Mouse (Mus musculus) heart, embryonic 14.5 days (tissue): ENCODE data around the gene Htr1a. TPM values are rescaled to one million over a fixed set of nuclear protein-coding genes. Genes with fewer than 3 reads are reported as not detected.
A peak's percentile ranks its signal among the peaks of the same experiment; 100 is the strongest.

Source experiments
- ATAC-seq: fragments of 200-750 bp; cut with Nextera tagmentation; 2 replicates; pipeline ENCODE4 v1.8.0; 2017; ENCODE audit warnings: low read depth, moderate TSS enrichment; ENCODE audit not compliant: insufficient number of reproducible peaks, insufficient read depth, low FRiP score
- H3K27ac ChIP-seq, 2 experiments: fragments of 200-500 bp in 1 of 2; fragments of 300-500 bp in 1 of 2; sonication (generic) in 1 of 2; replicated peaks in 1 of 2; 2 replicates each; pipeline ENCODE4 v1.5.1; 2012 to 2014; ENCODE audit warnings: low read depth in 2 of 2, low read length in 2 of 2, control low read depth in 1 of 2, mild to moderate bottlenecking in 1 of 2, mixed read lengths in 1 of 2; ENCODE audit not compliant: control insufficient read depth in 1 of 2, insufficient read depth in 1 of 2
- H3K27me3 ChIP-seq: fragments of 300-500 bp; sonication (generic); 2 replicates; pipeline ENCODE4 v1.6.1; 2014; ENCODE audit warnings: mild to moderate bottlenecking, low read length, control low read depth; ENCODE audit not compliant: control insufficient read depth, insufficient read depth
- H3K36me3 ChIP-seq: fragments of 300-500 bp; sonication (generic); 2 replicates; pipeline ENCODE4 v1.6.1; 2014; ENCODE audit warnings: mild to moderate bottlenecking, control low read depth, low read length, mixed read lengths; ENCODE audit not compliant: control insufficient read depth, insufficient read depth
- H3K4me1 ChIP-seq, 2 experiments: fragments of 200-500 bp in 1 of 2; fragments of 300-500 bp in 1 of 2; sonication (generic) in 1 of 2; 2 replicates each; pipeline ENCODE4 v1.6.1; 2012 to 2014; ENCODE audit warnings: low read length in 2 of 2, control low read depth in 1 of 2, mixed read lengths in 1 of 2; ENCODE audit not compliant: control insufficient read depth in 2 of 2, insufficient read depth in 2 of 2
- H3K4me2 ChIP-seq: fragments of 300-500 bp; sonication (generic); 2 replicates; pipeline ENCODE4 v1.6.1; 2014; ENCODE audit warnings: mild to moderate bottlenecking, low read length
- H3K4me3 ChIP-seq, 2 experiments: fragments of 200-500 bp in 1 of 2; fragments of 300-500 bp in 1 of 2; sonication (generic) in 1 of 2; 2 replicates each; pipeline ENCODE4 v1.5.1; 2012 to 2014; ENCODE audit warnings: low read length in 2 of 2, mild to moderate bottlenecking in 2 of 2, control low read depth in 1 of 2, low read depth in 1 of 2, moderate library complexity in 1 of 2; ENCODE audit not compliant: control insufficient read depth in 1 of 2, insufficient read depth in 1 of 2
- H3K9ac ChIP-seq: fragments of 300-500 bp; sonication (generic); 2 replicates; pipeline ENCODE4 v1.6.1; 2014; ENCODE audit warnings: mild to moderate bottlenecking, low read length
- H3K9me3 ChIP-seq: fragments of 300-500 bp; sonication (generic); 2 replicates; pipeline ENCODE4 v1.6.1; 2016; ENCODE audit warnings: low read length, control low read depth; ENCODE audit not compliant: control insufficient read depth
- WGBS: fragments of 180-500 bp; shearing (Covaris S2); extraction: QIAGEN DNeasy Blood & Tissue Kit; methylation state at CpG from one replicate; pipeline ENCODE4 v1.1.7; 2014; 5-methylcytosine and 5-hydroxymethylcytosine counted together
- polyA plus RNA-seq: library from polyadenylated mRNA; unstranded; fragments of >200 nt; fragmentation: Nextera tagmentation; extraction: Ambion mirVana; gene quantifications from 2 replicates; pipeline ENCODE4 v1.2.1, GENCODE M21; 2014

Gene Htr1a
- polyA plus RNA-seq, 1 experiment from 2014 or later: not detected

DNA sequence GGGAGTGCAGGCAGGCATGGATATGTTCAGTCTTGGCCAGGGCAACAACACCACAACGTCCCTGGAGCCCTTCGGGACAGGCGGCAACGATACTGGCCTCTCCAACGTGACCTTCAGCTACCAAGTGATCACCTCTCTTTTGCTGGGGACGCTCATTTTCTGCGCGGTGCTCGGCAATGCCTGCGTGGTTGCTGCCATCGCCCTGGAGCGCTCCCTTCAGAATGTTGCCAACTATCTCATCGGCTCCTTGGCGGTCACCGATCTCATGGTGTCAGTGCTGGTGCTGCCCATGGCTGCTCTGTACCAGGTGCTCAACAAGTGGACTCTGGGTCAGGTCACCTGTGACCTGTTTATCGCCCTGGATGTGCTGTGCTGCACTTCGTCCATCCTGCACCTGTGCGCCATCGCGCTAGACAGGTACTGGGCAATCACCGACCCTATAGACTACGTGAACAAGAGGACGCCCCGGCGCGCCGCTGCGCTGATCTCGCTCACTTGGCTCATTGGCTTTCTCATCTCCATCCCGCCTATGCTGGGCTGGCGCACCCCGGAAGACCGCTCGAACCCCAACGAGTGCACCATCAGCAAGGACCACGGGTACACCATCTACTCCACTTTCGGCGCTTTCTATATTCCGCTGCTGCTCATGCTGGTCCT is 927 bp downstream of the Htr1a start:
- 2% methylated on average over 39 of the region's 39 CpGs for whole genome bisulfite sequencing
- no peaks in the 10 kb centered on the region for H3K9me3 ChIP-seq
- H3K27me3 ChIP-seq: peaks cover 48% of the 10 kb centered on the region
- no peaks in the 10 kb centered on the region for H3K4me1 ChIP-seq
- no peak overlapping the region for H3K4me2 ChIP-seq
- no peak overlapping the region for H3K27ac ChIP-seq
- no peak overlapping the region for H3K4me3 ChIP-seq
- no peaks in the 10 kb centered on the region for H3K36me3 ChIP-seq
- no peak overlapping the region for H3K9ac ChIP-seq
- peak; percentile 26; the same call in 1 of the 2 replicates for ATAC-seq

DNA sequence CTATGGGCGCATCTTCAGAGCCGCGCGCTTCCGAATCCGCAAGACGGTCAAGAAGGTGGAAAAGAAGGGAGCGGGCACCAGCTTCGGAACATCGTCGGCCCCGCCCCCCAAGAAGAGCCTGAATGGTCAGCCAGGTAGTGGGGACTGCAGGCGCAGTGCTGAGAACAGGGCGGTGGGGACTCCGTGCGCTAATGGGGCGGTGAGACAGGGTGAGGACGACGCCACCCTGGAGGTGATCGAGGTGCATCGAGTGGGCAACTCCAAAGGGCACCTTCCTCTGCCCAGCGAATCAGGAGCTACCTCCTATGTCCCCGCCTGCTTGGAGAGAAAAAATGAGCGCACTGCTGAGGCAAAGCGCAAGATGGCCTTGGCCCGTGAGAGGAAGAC is 1.4 kb downstream of the Htr1a start:
- H3K4me2 ChIP-seq: no peak overlapping the region
- ATAC-seq: no peak
- WGBS: 2% methylated on average over 26 of the region's 26 CpGs

DNA sequence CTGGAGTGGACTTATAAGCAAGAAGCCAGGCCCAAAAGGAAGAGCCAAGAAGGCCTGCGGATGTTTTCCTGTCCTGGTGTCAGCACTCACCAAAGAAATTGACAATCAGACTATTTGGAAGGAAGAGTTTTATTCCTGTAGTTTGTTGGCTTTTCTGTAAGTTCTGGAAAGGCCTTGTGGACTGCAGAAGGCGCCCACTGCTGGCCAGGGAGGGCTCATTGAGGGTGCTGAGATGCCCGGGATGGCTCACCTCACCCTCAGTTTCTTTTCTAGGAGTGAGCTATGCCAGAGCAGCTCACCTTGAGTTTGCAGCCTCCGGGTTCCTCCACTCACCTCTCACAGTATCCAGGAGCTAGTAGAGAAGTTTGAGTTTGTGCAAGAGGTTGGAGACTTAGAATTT is 2.8 kb downstream of the Htr1a start:
- 8% methylated on average over 4 of the region's 4 CpGs for WGBS
- peaks cover 48% of the 10 kb centered on the region for H3K27me3 ChIP-seq
- no peak for ATAC-seq
- no peaks in the 10 kb centered on the region for H3K4me1 ChIP-seq
- H3K4me3 ChIP-seq: no peak overlapping the region
- no peaks in the 10 kb centered on the region for H3K9me3 ChIP-seq
- H3K36me3 ChIP-seq: no peaks in the 10 kb centered on the region
- no peak overlapping the region for H3K9ac ChIP-seq
- H3K4me2 ChIP-seq: no peak overlapping the region
- no peak overlapping the region for H3K27ac ChIP-seq

More for the DNA sequence above, 1.4 kb downstream of the Htr1a start:
- Histone ChIP-seq H3K4me1 (no peaks in the 10 kb centered on the region), H3K36me3 (no peaks in the 10 kb centered on the region), H3K9me3 (no peaks in the 10 kb centered on the region), H3K27ac (no peak overlapping the region), H3K9ac (no peak overlapping the region), H3K27me3 (peaks cover 48% of the 10 kb centered on the region), H3K4me3 (no peak overlapping the region)

DNA sequence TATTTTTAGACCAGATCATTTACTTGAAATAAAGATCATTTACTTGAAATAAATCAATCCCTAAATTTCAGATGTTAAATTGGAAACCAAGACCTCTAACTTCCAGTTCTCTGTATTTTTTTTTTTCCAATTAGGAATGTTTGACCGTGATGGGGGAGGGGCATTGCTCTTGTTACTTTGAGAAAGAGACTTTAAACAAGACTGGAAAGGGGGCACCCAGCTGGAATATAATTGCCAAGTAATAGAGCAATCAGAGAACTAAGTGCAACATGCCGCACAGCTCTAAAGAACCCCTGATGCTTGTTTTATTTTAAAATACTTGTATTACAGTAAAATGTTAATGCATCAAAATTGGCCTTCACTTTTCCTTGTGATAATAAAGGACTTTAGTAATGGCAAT is 4.3 kb downstream of the Htr1a start:
- no peak overlapping the region for H3K4me2 ChIP-seq
- H3K9me3 ChIP-seq: no peaks in the 10 kb centered on the region
- H3K27me3 ChIP-seq: peaks cover 47% of the 10 kb centered on the region
- no peaks in the 10 kb centered on the region for H3K4me1 ChIP-seq
- no peaks in the 10 kb centered on the region for H3K36me3 ChIP-seq
- 56% methylated on average over 2 of the region's 2 CpGs for WGBS
- ATAC-seq: no peak
- H3K27ac ChIP-seq: no peak overlapping the region
- no peak overlapping the region for H3K4me3 ChIP-seq
- H3K9ac ChIP-seq: no peak overlapping the region

DNA sequence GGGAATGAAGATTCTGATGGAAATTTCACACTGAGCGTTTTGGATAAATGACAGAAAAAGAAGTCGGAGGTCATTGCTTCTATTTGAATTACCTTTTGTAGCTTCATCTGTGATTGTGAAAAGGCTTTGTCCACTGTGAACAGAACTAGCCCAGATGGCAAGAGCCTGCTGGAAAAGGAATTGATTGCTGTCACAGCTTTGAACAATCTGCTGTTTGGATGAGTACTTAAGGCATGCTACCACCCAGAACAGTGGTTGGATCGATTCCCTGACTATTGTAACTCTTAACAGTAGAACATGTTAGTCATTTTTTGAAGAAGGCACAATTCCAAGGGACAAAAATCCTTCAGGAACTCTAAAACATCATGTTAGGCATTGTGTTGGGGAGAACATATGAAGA is 8.1 kb downstream of the Htr1a start:
- Histone ChIP-seq H3K27me3 (peaks cover 9% of the 10 kb centered on the region), H3K9ac (no peak overlapping the region), H3K9me3 (no peaks in the 10 kb centered on the region), H3K4me3 (no peak overlapping the region), H3K36me3 (no peaks in the 10 kb centered on the region), H3K27ac (no peak overlapping the region), H3K4me1 (no peaks in the 10 kb centered on the region), H3K4me2 (no peak overlapping the region)
- no peak for ATAC-seq
- WGBS: 76% methylated on average over 3 of the region's 3 CpGs

Other genes with a start within 250 kb of the Htr1a start
- 2.9 and 3.3 TPM in 2 replicates for gene Rnf180, start 148.8 kb upstream of the Htr1a start, polyA plus RNA-seq